In the genomic region with DNA sequence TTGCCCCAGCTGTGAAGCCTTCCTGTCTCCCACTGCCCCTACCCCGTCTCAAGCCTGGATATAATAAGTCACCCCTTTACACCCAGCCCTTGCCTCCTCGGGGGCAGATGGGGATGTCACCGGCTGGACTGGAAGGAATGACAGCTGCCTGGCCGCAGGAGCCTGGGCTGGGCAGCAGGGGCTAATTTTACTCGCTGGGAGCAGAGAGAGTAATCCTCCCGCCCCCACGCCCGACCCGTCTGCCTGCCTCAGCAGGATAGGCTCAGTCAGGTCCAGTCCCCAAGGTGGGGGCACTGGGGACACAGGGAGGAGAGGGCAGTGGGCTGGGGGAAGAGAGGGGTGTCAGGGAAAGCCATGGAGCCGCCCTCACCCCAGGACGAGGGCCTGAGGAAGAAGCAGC, we compare ENCODE assay signal across 13 mouse cellular contexts. TPM values are rescaled to one million over a fixed set of nuclear protein-coding genes. Genes with fewer than 3 reads are reported as not detected.
DNase-seq lines count a peak whose midpoint lies in the region; ATAC-seq lines count a peak whose summit lies in the region.
"Had no signal": no experiment of that assay in that cellular context is flagged by ENCODE, and none has a peak within 500 bp of the region (broad histone marks: within the 10 kb centered on the region; RNA-seq: fewer than 3 reads in every experiment).

Gene Cacna1s (plus strand): TSS at position 204 of the 400 bp plus-strand sequence.

- H3K36me3 ChIP-seq in hindbrain, embryonic 11.5 days (ENCODE audit: control insufficient read depth, insufficient read depth, low read length), result no peaks in the 10 kb centered on the region
- no peaks in the 10 kb centered on the region for H3K36me3 ChIP-seq in hindbrain, embryonic 14.5 days (replicated peaks; ENCODE audit: control insufficient read depth, insufficient read depth)
- no peaks in the 10 kb centered on the region for H3K36me3 ChIP-seq in midbrain, embryonic 15.5 days (replicated peaks)
- no peaks in the 10 kb centered on the region for H3K36me3 ChIP-seq in midbrain, embryonic 14.5 days (ENCODE audit: control insufficient read depth, insufficient read depth, low read length)
- H3K36me3 ChIP-seq: liver, embryonic 15.5 days; stomach, embryonic 15.5 days had no signal

- no peak within 1 kb of the TSS for H3K27ac ChIP-seq in hindbrain, embryonic 11.5 days (ENCODE audit: low read depth, low read length)
- H3K27ac ChIP-seq in hindbrain, embryonic 14.5 days, result no peak within 1 kb of the TSS
- H3K27ac ChIP-seq in midbrain, embryonic 15.5 days, result no peak within 1 kb of the TSS
- no peak within 1 kb of the TSS for H3K27ac ChIP-seq in midbrain, embryonic 14.5 days (replicated peaks; ENCODE audit: low read depth, low read length)
- H3K27ac ChIP-seq: heart, adult 2 months; liver, embryonic 15.5 days; stomach, embryonic 15.5 days had no signal

- no peaks in the 10 kb centered on the region; the same call in 1 of the 2 replicates for H3K4me1 ChIP-seq in hindbrain, embryonic 11.5 days (replicated peaks; ENCODE audit: control insufficient read depth, insufficient read depth, low read length)
- H3K4me1 ChIP-seq in hindbrain, embryonic 14.5 days (replicated peaks; ENCODE audit: control insufficient read depth, insufficient read depth, low read length), result peaks cover 20% of the 10 kb centered on the region; the same call in 1 of the 2 replicates
- peaks cover 15% of the 10 kb centered on the region for H3K4me1 ChIP-seq in midbrain, embryonic 15.5 days
- peaks cover 3% of the 10 kb centered on the region; the same call in 1 of the 2 replicates for H3K4me1 ChIP-seq in midbrain, embryonic 14.5 days (ENCODE audit: control insufficient read depth, insufficient read depth, low read length)

- no peak within 1 kb of the TSS for H3K9ac ChIP-seq in hindbrain, embryonic 11.5 days (ENCODE audit: low read depth, low read length)
- H3K9ac ChIP-seq in hindbrain, embryonic 14.5 days, result no peak within 1 kb of the TSS
- H3K9ac ChIP-seq in midbrain, embryonic 15.5 days, result no peak within 1 kb of the TSS
- no peak within 1 kb of the TSS for H3K9ac ChIP-seq in midbrain, embryonic 14.5 days (replicated peaks; ENCODE audit: low read length)
- H3K9ac ChIP-seq: liver, embryonic 15.5 days; stomach, embryonic 15.5 days had no signal

- H3K27me3 ChIP-seq in hindbrain, embryonic 11.5 days (ENCODE audit: control insufficient read depth, insufficient read depth, low read length), result peaks cover 29% of the 10 kb centered on the region
- peaks cover 24% of the 10 kb centered on the region for H3K27me3 ChIP-seq in hindbrain, embryonic 14.5 days (ENCODE audit: control insufficient read depth, insufficient read depth, low read length)
- H3K27me3 ChIP-seq in midbrain, embryonic 15.5 days (replicated peaks), result peaks cover 35% of the 10 kb centered on the region
- peaks cover 21% of the 10 kb centered on the region for H3K27me3 ChIP-seq in midbrain, embryonic 14.5 days (ENCODE audit: control insufficient read depth, insufficient read depth, low read length)

- no peaks in the 10 kb centered on the region for H3K9me3 ChIP-seq in hindbrain, embryonic 11.5 days (ENCODE audit: control insufficient read depth, low read length)
- no peaks in the 10 kb centered on the region for H3K9me3 ChIP-seq in hindbrain, embryonic 14.5 days (ENCODE audit: control insufficient read depth, low read length)
- no peaks in the 10 kb centered on the region for H3K9me3 ChIP-seq in midbrain, embryonic 15.5 days
- no peaks in the 10 kb centered on the region for H3K9me3 ChIP-seq in midbrain, embryonic 14.5 days (ENCODE audit: control insufficient read depth, low read length)
- H3K9me3 ChIP-seq: liver, embryonic 15.5 days; stomach, embryonic 15.5 days had no signal

- no peak within 1 kb of the TSS for H3K4me3 ChIP-seq in hindbrain, embryonic 11.5 days (ENCODE audit: low read depth, low read length)
- H3K4me3 ChIP-seq in hindbrain, embryonic 14.5 days (replicated peaks; ENCODE audit: low read length), result no peak within 1 kb of the TSS
- H3K4me3 ChIP-seq in midbrain, embryonic 15.5 days, result no peak within 1 kb of the TSS
- H3K4me3 ChIP-seq in midbrain, embryonic 14.5 days (replicated peaks; ENCODE audit: low read depth, low read length), result no peak within 1 kb of the TSS
- H3K4me3 ChIP-seq: heart, adult 2 months had no signal

- ATAC-seq in hindbrain, embryonic 11.5 days (ENCODE audit: low FRiP score), result 0 out of 2 replicates have a peak, but pooled peaks have one; percentile 1
- no peak for ATAC-seq in hindbrain, embryonic 14.5 days (ENCODE audit: low FRiP score)
- ATAC-seq in midbrain, embryonic 15.5 days (replicated peaks), result 0 out of 2 replicates have a peak, but pooled peaks have one; percentile 12
- ATAC-seq in midbrain, embryonic 14.5 days (ENCODE audit: low FRiP score, low TSS enrichment), result no peak
- ATAC-seq: forebrain, embryonic 14.5 days; intestine, embryonic 16.5 days had no signal

- DNase-seq in hindbrain, embryonic 11.5 days (ENCODE audit: low spot score), result no peak
- DNase-seq in hindbrain, embryonic 14.5 days (ENCODE audit: low spot score), result no peak
- no peak for DNase-seq in midbrain, embryonic 14.5 days
- peak; percentile 64 for DNase-seq in gastrocnemius, postnatal 10 days
- DNase-seq in skeletal muscle tissue, adult 2 months (ENCODE audit: low read depth, low spot score), result peak; percentile 84
- DNase-seq in layer of hippocampus, postnatal 25 days (ENCODE audit: extremely low spot score in 1 of 2, low spot score in 1 of 2), result no peak
- DNase-seq: cerebellum, adult 8-10 months; heart, adult 2 months had no signal

- 39% methylated on average over 11 of the region's 11 CpGs for WGBS in hindbrain, embryonic 11.5 days
- WGBS in hindbrain, embryonic 14.5 days, result 44% methylated on average over 11 of the region's 11 CpGs
- 42% methylated on average over 11 of the region's 11 CpGs for WGBS in midbrain, embryonic 15.5 days
- WGBS in midbrain, embryonic 14.5 days, result 30% methylated on average over 11 of the region's 11 CpGs

- H3K4me2 ChIP-seq in hindbrain, embryonic 11.5 days (replicated peaks; ENCODE audit: low read depth, low read length), result no peak within 1 kb of the TSS
- H3K4me2 ChIP-seq in hindbrain, embryonic 14.5 days (replicated peaks), result no peak within 1 kb of the TSS
- no peak within 1 kb of the TSS for H3K4me2 ChIP-seq in midbrain, embryonic 15.5 days
- H3K4me2 ChIP-seq in midbrain, embryonic 14.5 days (ENCODE audit: low read length), result no peak within 1 kb of the TSS

RNA-seq across cellular contexts. Expression of gene Cacna1s, which starts in this region (rescaled TPM):
- 0.20 and 0.43 TPM in 2 replicates for polyA plus RNA-seq in hindbrain, embryonic 11.5 days (2014; fragmentation: Nextera tagmentation; extraction: Ambion mirVana)
- polyA plus RNA-seq in hindbrain, embryonic 14.5 days (2014; fragmentation: Nextera tagmentation; extraction: Ambion mirVana), result 0.13 and 0.17 TPM in 2 replicates
- 0.12 and 0.17 TPM in 2 replicates for polyA plus RNA-seq in midbrain, embryonic 15.5 days (2015; fragmentation: Nextera tagmentation; extraction: Ambion mirVana)
- not detected in 2 replicates for polyA plus RNA-seq in midbrain, embryonic 14.5 days (2014; fragmentation: Nextera tagmentation; extraction: Ambion mirVana)
- total RNA-seq in gastrocnemius, postnatal 10 days (2021), result 100 to 1,000 TPM; 558 to 576 TPM
- under 1 TPM; 0.44 to 0.45 TPM for total RNA-seq in layer of hippocampus, postnatal 25 days (2021)
- polyA plus RNA-seq: intestine, embryonic 16.5 days had no signal

Comparison
In these comparisons a context has a peak if more than half of its experiments do, and no peak if none do; other contexts are left out.
1. RNA of gene Cacna1s (total RNA-seq): 558 to 576 TPM in gastrocnemius, postnatal 10 days; 0.44 to 0.45 TPM in layer of hippocampus, postnatal 25 days; every median in the first group is over 100 times any median in the second.
2. Peak in ATAC-seq in hindbrain, embryonic 11.5 days; RNA of the gene not detected or under 1 TPM.
3. Peak in ATAC-seq in midbrain, embryonic 15.5 days; RNA of the gene not detected or under 1 TPM.
4. DNase-seq: peak in gastrocnemius, postnatal 10 days (single experiment) and skeletal muscle tissue, adult 2 months (single experiment); none in hindbrain, embryonic 11.5 days (single experiment), hindbrain, embryonic 14.5 days (single experiment), midbrain, embryonic 14.5 days (single experiment) and layer of hippocampus, postnatal 25 days (0 of 2).